Mouse (Mus musculus): ENCODE data around the gene Adra2b. TPM values are rescaled to one million over a fixed set of nuclear protein-coding genes. Genes with fewer than 3 reads are reported as not detected.

Adra2b gene
- total and polyA plus RNA-seq, 3 experiments: not detected

- no peak for DNase-seq (ENCODE audit: low read depth, low spot score)
- H3K36me3 ChIP-seq (ENCODE audit: control insufficient read depth in 1 of 2, insufficient read depth in 2 of 2, low read length in 2 of 2): no peaks in the 10 kb centered on the region
- peaks cover 0 to 4% of the 10 kb centered on the region in 2 experiments; a peak in 2 of 4 replicates for H3K27me3 ChIP-seq (ENCODE audit: control insufficient read depth in 1 of 2, insufficient read depth in 2 of 2, low read length in 2 of 2)
Measured at GRCm38 (mm10) chr2:127346334-127346733, 16.7 kb upstream of the Adra2b start.

GRCm38 (mm10) chr2:127347147-127347985 lies 15.6 kb upstream of the Adra2b start:
- Histone ChIP-seq H3K4me3 (ENCODE audit: control insufficient read depth in 1 of 2, insufficient read depth in 1 of 2, low read depth in 2 of 2, low read length in 2 of 2) (no peak overlapping the region), H3K4me1 (ENCODE audit: control insufficient read depth in 1 of 2, insufficient read depth in 2 of 2, low read length in 2 of 2) (no peaks in the 10 kb centered on the region), H3K27me3 (ENCODE audit: control insufficient read depth in 1 of 2, insufficient read depth in 2 of 2, low read length in 2 of 2) (peaks cover 3 to 4% of the 10 kb centered on the region in 2 experiments; a peak in 3 of 4 replicates), H3K36me3 (ENCODE audit: control insufficient read depth in 1 of 2, insufficient read depth in 2 of 2, low read length in 2 of 2) (no peaks in the 10 kb centered on the region), H3K79me2 (ENCODE audit: control insufficient read depth, insufficient read depth, low read length, poor library complexity) (no peaks in the 10 kb centered on the region), H3K27ac (ENCODE audit: control insufficient read depth, low read depth, low read length) (no peak overlapping the region), H3K9ac (ENCODE audit: control insufficient read depth, low read depth, low read length, poor library complexity, severe bottlenecking) (no peak overlapping the region), H3K9me3 (replicated peaks; ENCODE audit: insufficient read depth, low read length) (no peaks in the 10 kb centered on the region)
- TF ChIP-seq MAFK (IDR thresholded peaks at IDR 0.05; ENCODE audit: borderline replicate concordance, low read depth, low read length): no peak
- TF ChIP-seq BHLHE40 (IDR thresholded peaks at IDR 0.05; ENCODE audit: borderline replicate concordance, low read depth, low read length): no peak
- TF ChIP-seq CTCF (IDR thresholded peaks at IDR 0.05 in 2 of 3, conservative IDR thresholded peaks at IDR 0.05 in 1 of 3; ENCODE audit: control insufficient read depth in 1 of 3, insufficient read depth in 1 of 3, low read depth in 2 of 3, low read length in 3 of 3, poor library complexity in 1 of 3, severe bottlenecking in 1 of 3): no peak
- no peak for TF ChIP-seq CHD2 (IDR thresholded peaks at IDR 0.05; ENCODE audit: low read length)
- no peak for TF ChIP-seq USF2 (IDR thresholded peaks at IDR 0.05; ENCODE audit: borderline replicate concordance in 1 of 2, insufficient read depth in 1 of 2, low read depth in 1 of 2, low read length in 2 of 2)
- no peak for TF ChIP-seq ELF1 (IDR thresholded peaks at IDR 0.05; ENCODE audit: low read depth, low read length)
- TF ChIP-seq RAD21 (IDR thresholded peaks at IDR 0.05; ENCODE audit: low read depth, low read length): no peak
- no peak for TF ChIP-seq MYB (IDR thresholded peaks at IDR 0.05; ENCODE audit: low read depth, low read length)
- no peak for TF ChIP-seq TAL1 (IDR thresholded peaks at IDR 0.05; ENCODE audit: low read length)
- no peak for TF ChIP-seq POLR2AphosphoS2 (IDR thresholded peaks at IDR 0.05; ENCODE audit: low read length)
- no peak for TF ChIP-seq MAZ (IDR thresholded peaks at IDR 0.05; ENCODE audit: low read depth, low read length)
- TF ChIP-seq POLR2A (IDR thresholded peaks at IDR 0.05; ENCODE audit: control insufficient read depth in 1 of 2, insufficient read depth in 1 of 2, low read depth in 1 of 2, low read length in 2 of 2, poor library complexity in 1 of 2): no peak
- no peak for TF ChIP-seq RCOR1 (IDR thresholded peaks at IDR 0.05; ENCODE audit: low read depth, low read length)
- TF ChIP-seq GATA1 (IDR thresholded peaks at IDR 0.05; ENCODE audit: low read depth, low read length): no peak
- no peak for TF ChIP-seq ETS1 (IDR thresholded peaks at IDR 0.05; ENCODE audit: low read depth, low read length)
- TF ChIP-seq USF1 (IDR thresholded peaks at IDR 0.05; ENCODE audit: low read depth, low read length): no peak
- TF ChIP-seq POLR2AphosphoS5 (IDR thresholded peaks at IDR 0.05; ENCODE audit: borderline replicate concordance, low read depth, low read length): no peak
- TF ChIP-seq NRF1 (IDR thresholded peaks at IDR 0.05; ENCODE audit: insufficient read depth, low read depth, low read length, poor library complexity, severe bottlenecking): no peak
- TF ChIP-seq SIN3A (IDR thresholded peaks at IDR 0.05; ENCODE audit: low read length): no peak
- no peak for TF ChIP-seq SMC3 (IDR thresholded peaks at IDR 0.05; ENCODE audit: low read depth, low read length)
- no peak for DNase-seq (ENCODE audit: low read depth, low spot score)

More at GRCm38 (mm10) chr2:127346334-127346733, 16.7 kb upstream of the Adra2b start:
- Histone ChIP-seq H3K27ac (ENCODE audit: control insufficient read depth, low read depth, low read length) (no peak overlapping the region), H3K4me3 (ENCODE audit: control insufficient read depth in 1 of 2, insufficient read depth in 1 of 2, low read depth in 2 of 2, low read length in 2 of 2) (no peak overlapping the region), H3K9me3 (replicated peaks; ENCODE audit: insufficient read depth, low read length) (no peaks in the 10 kb centered on the region), H3K4me1 (ENCODE audit: control insufficient read depth in 1 of 2, insufficient read depth in 2 of 2, low read length in 2 of 2) (no peaks in the 10 kb centered on the region), H3K79me2 (ENCODE audit: control insufficient read depth, insufficient read depth, low read length, poor library complexity) (no peaks in the 10 kb centered on the region), H3K9ac (ENCODE audit: control insufficient read depth, low read depth, low read length, poor library complexity, severe bottlenecking) (no peak overlapping the region)
- TF ChIP-seq RAD21 (IDR thresholded peaks at IDR 0.05; ENCODE audit: low read depth, low read length) (peak; percentile 38), NELFE (IDR thresholded peaks at IDR 0.05; ENCODE audit: low read depth, low read length) (no peak), CTCF (IDR thresholded peaks at IDR 0.05 in 2 of 3, conservative IDR thresholded peaks at IDR 0.05 in 1 of 3; ENCODE audit: control insufficient read depth in 1 of 3, insufficient read depth in 1 of 3, low read depth in 2 of 3, low read length in 3 of 3, poor library complexity in 1 of 3, severe bottlenecking in 1 of 3) (peak; percentile 10 to 35 (median 21); a peak in 2 of 6 replicates), KAT2A (conservative IDR thresholded peaks at IDR 0.05; ENCODE audit: low read depth, low read length) (no peak), ELF1 (IDR thresholded peaks at IDR 0.05; ENCODE audit: low read depth, low read length) (no peak)
